Mouse (Mus musculus) brown adipose tissue, adult 24 weeks (tissue): ENCODE measurements around the gene Nprl2. TPM values are rescaled to one million over a fixed set of nuclear protein-coding genes. Genes with fewer than 3 reads are reported as not detected.
A peak's percentile ranks its signal among the peaks of the same experiment; 100 is the strongest.

ENCODE experiments used
- H3K27ac ChIP-seq: fragments of 200-500 bp; replicated peaks from 2 replicates; pipeline ENCODE4 v1.5.1; 2012; ENCODE audit warnings: low read depth, mild to moderate bottlenecking, low read length
- H3K4me1 ChIP-seq: fragments of 200-500 bp; 2 replicates; pipeline ENCODE4 v1.6.1; 2012; ENCODE audit warnings: low read length, mixed read lengths; ENCODE audit not compliant: control insufficient read depth, insufficient read depth, insufficient read length
- H3K4me3 ChIP-seq: fragments of 200-500 bp; 2 replicates; pipeline ENCODE4 v1.5.1; 2012; ENCODE audit warnings: low read depth, mild to moderate bottlenecking, low read length, moderate library complexity; ENCODE audit not compliant: insufficient read depth
- polyA plus RNA-seq: library from polyadenylated mRNA; stranded (reverse); fragments of >200 nt; gene quantifications from 2 replicates; pipeline ENCODE4 v1.2.4, GENCODE M21; 2012; ENCODE audit not compliant: missing spikeins, insufficient read depth, insufficient read length

Nprl2 gene
- polyA plus RNA-seq, 1 experiment: 22.5 TPM

DNA sequence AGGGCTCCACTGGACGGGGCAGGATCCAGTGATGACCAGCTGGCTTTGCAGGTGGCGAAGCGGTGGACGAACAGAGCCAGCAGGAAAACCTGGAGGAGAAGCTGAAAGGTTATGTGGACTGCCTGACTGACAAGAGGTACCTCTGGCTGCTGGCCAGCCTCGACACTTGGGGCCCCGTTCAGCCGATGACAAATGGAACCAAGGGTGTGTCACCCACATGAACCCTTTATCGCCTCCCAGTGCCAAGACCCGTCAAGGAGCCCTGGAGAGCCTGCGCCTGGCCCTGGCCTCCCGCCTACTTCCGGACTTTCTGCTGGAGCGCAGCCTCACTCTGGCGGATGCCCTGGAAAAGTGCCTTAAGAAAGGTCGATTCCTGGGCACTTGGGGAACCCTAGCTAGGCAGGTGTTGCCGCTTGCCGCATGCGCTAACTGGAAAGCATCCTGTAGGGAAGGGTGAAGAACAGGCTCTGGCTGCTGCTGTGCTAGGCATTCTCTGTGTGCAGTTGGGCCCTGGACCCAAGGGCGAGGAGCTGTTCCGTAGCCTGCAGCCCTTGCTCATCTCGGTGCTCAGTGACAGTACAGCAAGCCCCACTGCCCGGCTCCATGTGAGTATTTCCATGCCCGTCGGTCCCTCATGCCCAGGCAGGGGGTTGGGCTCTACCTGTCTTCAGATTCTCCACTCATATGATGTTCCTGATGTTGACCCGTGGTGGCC lies 48.2 kb downstream of the Nprl2 start:
- H3K27ac ChIP-seq: no peak overlapping the region

DNA sequence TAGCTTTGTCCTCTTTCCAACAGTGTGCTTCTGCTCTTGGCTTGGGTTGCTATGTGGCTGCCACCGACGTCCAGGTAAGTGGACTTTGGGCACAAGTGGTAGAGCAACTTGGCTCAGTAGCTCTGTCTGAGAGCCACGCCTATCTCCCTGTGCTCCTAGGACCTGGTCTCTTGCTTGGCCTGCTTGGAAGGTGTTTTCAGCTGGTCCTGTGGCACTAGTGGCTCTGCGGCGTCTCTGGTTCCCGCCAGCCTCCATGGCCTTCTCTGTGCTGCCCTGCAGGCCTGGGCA lies 48.7 kb downstream of the Nprl2 start:
- no peak overlapping the region for H3K27ac ChIP-seq
- peaks cover 12% of the 10 kb centered on the region for H3K4me1 ChIP-seq
- no peak overlapping the region for H3K4me3 ChIP-seq

More for the DNA sequence above, 48.2 kb downstream of the Nprl2 start:
- Histone ChIP-seq H3K4me1 (peaks cover 12% of the 10 kb centered on the region), H3K4me3 (no peak overlapping the region)

DNA sequence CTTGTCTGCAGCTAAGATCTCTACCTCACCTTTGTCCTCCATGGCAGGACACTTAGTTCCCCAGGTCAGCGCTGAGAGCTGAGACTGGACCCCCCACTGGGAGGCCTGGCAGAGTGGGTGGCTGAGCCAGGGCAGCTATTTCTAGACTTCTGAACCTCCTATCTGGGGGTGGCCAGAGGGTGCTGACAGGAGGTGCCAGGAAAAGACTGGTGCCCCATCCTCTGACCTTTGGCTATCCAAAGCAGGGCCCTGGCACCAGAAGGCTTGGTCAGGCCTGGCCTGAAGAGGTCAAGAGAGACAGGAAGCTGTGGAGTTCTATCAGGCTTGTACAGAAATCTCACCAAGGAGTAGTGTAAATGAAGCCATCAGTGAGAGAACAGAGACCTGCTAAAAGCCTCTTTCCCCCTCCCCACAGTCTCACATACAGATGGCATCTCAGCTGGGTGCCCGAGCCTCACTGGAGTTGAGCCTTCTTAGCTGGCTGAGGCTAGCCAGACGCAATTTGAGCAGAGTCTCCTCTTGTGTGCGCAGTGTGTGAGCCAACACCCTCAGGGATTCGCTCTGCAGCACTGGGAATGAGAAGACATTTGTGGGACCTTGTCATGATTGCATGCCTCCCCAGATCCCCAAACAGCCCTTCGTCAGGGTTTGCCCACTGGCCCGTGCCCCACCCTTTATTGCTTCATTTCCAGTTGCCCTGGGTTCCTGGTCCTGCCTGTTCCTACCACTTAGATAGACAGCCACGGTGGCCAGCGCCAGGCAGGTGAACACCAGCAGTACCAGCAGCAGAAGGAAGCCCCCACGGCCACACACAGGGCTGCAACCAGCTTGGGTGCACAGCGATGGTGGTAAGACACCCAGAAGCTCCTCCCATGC lies 51.3 kb downstream of the Nprl2 start:
- H3K4me3 ChIP-seq: no peak overlapping the region
- peaks cover 19% of the 10 kb centered on the region for H3K4me1 ChIP-seq
- peak overlapping the region; percentile 26; the same call in 1 of the 2 replicates for H3K27ac ChIP-seq

DNA sequence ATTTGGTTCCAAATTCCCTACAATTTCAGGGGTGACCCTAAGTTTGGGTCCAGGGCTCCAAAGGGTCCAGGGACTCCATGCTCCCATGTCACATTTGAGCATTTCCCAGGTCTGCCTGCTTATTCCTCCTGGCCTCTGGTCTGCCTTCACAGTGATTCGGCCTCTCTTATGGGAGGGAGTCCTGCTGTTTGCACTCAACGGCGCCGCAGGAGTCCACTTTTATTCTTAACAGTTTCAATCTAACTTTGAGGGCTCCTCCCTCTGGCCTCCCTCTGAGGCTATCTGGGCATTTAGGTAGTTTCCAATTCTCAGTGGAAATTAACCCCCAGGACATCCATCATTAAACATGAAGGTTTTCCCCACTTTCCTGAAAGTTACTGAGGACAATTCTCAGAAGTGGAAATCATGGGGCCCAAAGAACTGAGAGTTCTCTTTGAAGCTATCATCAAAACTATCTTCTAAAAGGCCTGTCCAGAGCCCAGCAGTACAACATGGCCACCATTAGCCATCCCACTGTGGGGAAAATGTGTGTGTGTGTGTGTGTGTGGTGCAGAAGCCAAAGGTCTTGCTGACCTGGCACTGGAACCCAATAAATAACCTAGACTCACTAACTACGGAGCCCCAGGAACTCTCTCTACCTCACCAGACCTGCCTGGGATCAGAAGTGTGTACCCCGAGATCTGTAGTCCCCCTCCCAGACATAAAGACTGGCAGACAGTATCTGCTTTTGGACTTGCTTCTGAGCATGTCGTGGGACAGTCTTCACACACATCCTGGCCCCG lies 52.4 kb downstream of the Nprl2 start:
- Histone ChIP-seq H3K27ac (no peak overlapping the region), H3K4me1 (peaks cover 15% of the 10 kb centered on the region), H3K4me3 (no peak overlapping the region)

Other genes starting within 250 kb of the Nprl2 start
- gene Cish, start 246.2 kb upstream of the Nprl2 start, polyA plus RNA-seq: 23.1 and 44.9 TPM in 2 replicates
- gene Hemk1, start 203.9 kb upstream of the Nprl2 start, polyA plus RNA-seq: 52.8 and 58.3 TPM in 2 replicates
- 8.8 and 22.5 TPM in 2 replicates for gene 6430571L13Rik, start 201.6 kb upstream of the Nprl2 start, polyA plus RNA-seq
- gene Cacna2d2, start 142.6 kb upstream of the Nprl2 start, polyA plus RNA-seq: not detected in 2 replicates
- gene Tmem115, start 8.3 kb upstream of the Nprl2 start, polyA plus RNA-seq: 11.9 and 14.1 TPM in 2 replicates
- gene Cyb561d2, start within 50 bp of the Nprl2 start, polyA plus RNA-seq: 6.1 and 6.3 TPM in 2 replicates
- gene Zmynd10, start 5.1 kb downstream of the Nprl2 start, polyA plus RNA-seq: not detected in 2 replicates
- gene Rassf1, start 9.3 kb downstream of the Nprl2 start, polyA plus RNA-seq: 10.9 and 15.2 TPM in 2 replicates
- gene Tusc2, start 21.0 kb downstream of the Nprl2 start, polyA plus RNA-seq: 31.2 and 49.0 TPM in 2 replicates
- 14.1 and 14.2 TPM in 2 replicates for gene Hyal2, start 25.7 kb downstream of the Nprl2 start, polyA plus RNA-seq
- gene Hyal1, start 34.7 kb downstream of the Nprl2 start, polyA plus RNA-seq: 25.2 and 46.4 TPM in 2 replicates
- gene Naa80, start 36.7 kb downstream of the Nprl2 start, polyA plus RNA-seq: 25.9 and 31.3 TPM in 2 replicates
- gene Hyal3, start 38.6 kb downstream of the Nprl2 start, polyA plus RNA-seq: 0.63 TPM in 1 of 2 replicates, not detected in the other
- 21.6 and 23.7 TPM in 2 replicates for gene Ifrd2, start 45.4 kb downstream of the Nprl2 start, polyA plus RNA-seq
- 3.3 and 3.8 TPM in 2 replicates for gene Sema3b, start 67.0 kb downstream of the Nprl2 start, polyA plus RNA-seq
- 87.2 and 112 TPM in 2 replicates for gene Gnai2, start 93.1 kb downstream of the Nprl2 start, polyA plus RNA-seq
- gene Slc38a3, start 127.3 kb downstream of the Nprl2 start, polyA plus RNA-seq: 0.83 and 3.3 TPM in 2 replicates
- not detected in 2 replicates for gene Gnat1, start 137.5 kb downstream of the Nprl2 start, polyA plus RNA-seq
- gene Sema3f, start 168.2 kb downstream of the Nprl2 start, polyA plus RNA-seq: 3.1 and 3.2 TPM in 2 replicates
- 37.4 and 47.2 TPM in 2 replicates for gene Rbm5, start 228.8 kb downstream of the Nprl2 start, polyA plus RNA-seq